In genomic region chr17:68019466-68020065, GRCm38 (mm10) we compare ENCODE assay signal across 21 mouse cellular contexts. TPM values are rescaled to one million over a fixed set of nuclear protein-coding genes. Genes with fewer than 3 reads are reported as not detected.
DNase-seq lines count a peak whose midpoint lies in the region; ATAC-seq lines count a peak whose summit lies in the region.
"Had no signal": no experiment of that assay in that cellular context is flagged by ENCODE, and none has a peak within 500 bp of the region (broad histone marks: within the 10 kb centered on the region; RNA-seq: fewer than 3 reads in every experiment).

No protein-coding gene starts in this region.

- no peaks in the 10 kb centered on the region for H3K27me3 ChIP-seq in kidney, embryonic 15.5 days
- H3K27me3 ChIP-seq in intestine, embryonic 16.5 days (replicated peaks; ENCODE audit: control insufficient read depth, insufficient read depth, low read length): no peaks in the 10 kb centered on the region
- no peaks in the 10 kb centered on the region for H3K27me3 ChIP-seq in limb, embryonic 15.5 days
- H3K27me3 ChIP-seq: hindbrain, embryonic 15.5 days; neural tube, embryonic 12.5 days had no signal

- H3K27ac ChIP-seq in kidney, embryonic 15.5 days: peak overlapping the region; percentile 41; the same call in 1 of the 2 replicates
- no peak overlapping the region for H3K27ac ChIP-seq in intestine, embryonic 16.5 days (ENCODE audit: low read length)
- peak overlapping the region; percentile 39 for H3K27ac ChIP-seq in limb, embryonic 15.5 days
- H3K27ac ChIP-seq: heart, adult 2 months; hindbrain, embryonic 15.5 days; left cerebral cortex, adult 2 months; macrophage; neural tube, embryonic 12.5 days; stomach, postnatal 0 days had no signal

- no peak for DNase-seq in kidney, adult 18-20 months
- DNase-seq in NIH3T3 (ENCODE audit: low read depth): peak; percentile 42
- DNase-seq in layer of hippocampus, adult 11-12 months (ENCODE audit: low spot score): no peak
- no peak for DNase-seq in frontal cortex, postnatal 25 days (ENCODE audit: low spot score in 2 of 2)
- DNase-seq: adrenal gland, postnatal 14 days; cerebellum, postnatal 14 days; gastrocnemius, postnatal 10 days; heart, adult 2 months; heart, postnatal 36 days; layer of hippocampus, adult 9-11 months; lung, adult 18-20 months; right cerebral cortex, postnatal 4 days had no signal

- H3K4me3 ChIP-seq in kidney, embryonic 15.5 days (replicated peaks): no peak overlapping the region
- no peak overlapping the region for H3K4me3 ChIP-seq in intestine, embryonic 16.5 days (ENCODE audit: low read length)
- no peak overlapping the region for H3K4me3 ChIP-seq in limb, embryonic 15.5 days
- H3K4me3 ChIP-seq: heart, adult 2 months; hindbrain, embryonic 15.5 days; left cerebral cortex, adult 2 months; neural tube, embryonic 12.5 days had no signal

- no peaks in the 10 kb centered on the region for H3K9me3 ChIP-seq in kidney, embryonic 15.5 days (replicated peaks)
- H3K9me3 ChIP-seq in intestine, embryonic 16.5 days (ENCODE audit: control insufficient read depth, low read length): no peaks in the 10 kb centered on the region
- no peaks in the 10 kb centered on the region for H3K9me3 ChIP-seq in limb, embryonic 15.5 days
- H3K9me3 ChIP-seq: hindbrain, embryonic 15.5 days; neural tube, embryonic 12.5 days had no signal

- 41% methylated on average over 15 of the region's 15 CpGs for WGBS in kidney, embryonic 15.5 days
- 41% methylated on average over 15 of the region's 15 CpGs for WGBS in intestine, embryonic 16.5 days
- 26% methylated on average over 15 of the region's 15 CpGs for WGBS in limb, embryonic 15.5 days

- no peaks in the 10 kb centered on the region for H3K36me3 ChIP-seq in kidney, embryonic 15.5 days
- H3K36me3 ChIP-seq in intestine, embryonic 16.5 days (ENCODE audit: control insufficient read depth, insufficient read depth, low read length): no peaks in the 10 kb centered on the region
- H3K36me3 ChIP-seq in limb, embryonic 15.5 days: no peaks in the 10 kb centered on the region
- H3K36me3 ChIP-seq: hindbrain, embryonic 15.5 days; neural tube, embryonic 12.5 days had no signal

- no peak for ATAC-seq in kidney, embryonic 15.5 days (replicated peaks; ENCODE audit: low FRiP score)
- no peak for ATAC-seq in intestine, embryonic 16.5 days
- no peak for ATAC-seq in limb, embryonic 15.5 days (ENCODE audit: insufficient number of reproducible peaks, low FRiP score, low TSS enrichment, low read depth)

- H3K4me1 ChIP-seq in kidney, embryonic 15.5 days: peaks cover 12% of the 10 kb centered on the region
- no peaks in the 10 kb centered on the region; the same call in 1 of the 2 replicates for H3K4me1 ChIP-seq in intestine, embryonic 16.5 days (ENCODE audit: control insufficient read depth, insufficient read depth, low read length)
- peaks cover 14% of the 10 kb centered on the region for H3K4me1 ChIP-seq in limb, embryonic 15.5 days
- H3K4me1 ChIP-seq: hindbrain, embryonic 15.5 days; neural tube, embryonic 12.5 days had no signal

- peak overlapping the region; percentile 40 for H3K4me2 ChIP-seq in kidney, embryonic 15.5 days
- H3K4me2 ChIP-seq in intestine, embryonic 16.5 days (ENCODE audit: low read depth, low read length): peak overlapping the region; percentile 9; the same call in 1 of the 2 replicates
- H3K4me2 ChIP-seq in limb, embryonic 15.5 days: 0 out of 2 replicates have a peak overlapping the region, but pooled peaks have one; percentile 19
- H3K4me2 ChIP-seq: hindbrain, embryonic 15.5 days; midbrain, embryonic 11.5 days; neural tube, embryonic 12.5 days had no signal

- no peak overlapping the region for H3K9ac ChIP-seq in kidney, embryonic 15.5 days
- no peak overlapping the region for H3K9ac ChIP-seq in intestine, embryonic 16.5 days (ENCODE audit: low read depth, low read length)
- no peak overlapping the region for H3K9ac ChIP-seq in limb, embryonic 15.5 days
- H3K9ac ChIP-seq: hindbrain, embryonic 15.5 days; neural tube, embryonic 12.5 days had no signal

RNA-seq across cellular contexts. Expression of gene Arhgap28, which starts 15.6 kb away (rescaled TPM):
- 22.1 and 26.0 TPM in 2 replicates for polyA plus RNA-seq in kidney, embryonic 15.5 days (2015; fragmentation: Nextera tagmentation; extraction: Ambion mirVana)
- 12.7 and 13.1 TPM in 2 replicates for polyA plus RNA-seq in intestine, embryonic 16.5 days (2015; fragmentation: Nextera tagmentation; extraction: Ambion mirVana)
- 41.5 and 42.0 TPM in 2 replicates for polyA plus RNA-seq in limb, embryonic 15.5 days (2015; fragmentation: Nextera tagmentation; extraction: Ambion mirVana)
